7 mouse cellular contexts compared by ENCODE assay signal in the genomic region with DNA sequence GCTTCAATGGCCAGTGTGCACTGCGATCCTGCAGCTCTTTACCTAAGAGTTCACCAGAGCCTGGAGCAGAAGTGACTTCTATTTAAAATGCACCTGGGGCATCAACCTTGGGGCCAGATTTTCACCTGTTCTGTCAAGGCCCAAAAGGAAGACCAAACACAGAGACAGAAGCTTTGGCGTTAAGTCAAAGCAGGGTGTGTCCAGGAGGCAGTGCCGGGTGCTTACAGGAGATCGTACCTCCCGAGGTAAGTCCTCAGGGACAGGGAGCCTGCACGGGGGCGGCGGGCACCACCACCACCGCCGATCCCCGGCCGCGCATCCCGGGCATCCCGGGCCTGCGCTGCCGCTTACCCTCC. TPM values are rescaled to one million over a fixed set of nuclear protein-coding genes. Genes with fewer than 3 reads are reported as not detected.
DNase-seq lines count a peak whose midpoint lies in the region; ATAC-seq and TF ChIP-seq lines count a peak whose summit lies in the region.

No protein-coding gene starts in this region.

- peaks cover 14% of the 10 kb centered on the region for H3K4me1 ChIP-seq in liver, adult 2 months (ENCODE audit: control insufficient read depth, insufficient read depth, low read length)
- peaks cover 13% of the 10 kb centered on the region for H3K4me1 ChIP-seq in embryonic facial prominence, embryonic 12.5 days
- H3K4me1 ChIP-seq in hindbrain, postnatal 0 days (ENCODE audit: insufficient read depth, low read length): no peaks in the 10 kb centered on the region; the same call in none of the 2 replicates
- peaks cover 23% of the 10 kb centered on the region for H3K4me1 ChIP-seq in midbrain, embryonic 16.5 days (ENCODE audit: control insufficient read depth, insufficient read depth, low read length)

- no peaks in the 10 kb centered on the region for H3K27me3 ChIP-seq in liver, adult 2 months (ENCODE audit: control insufficient read depth, insufficient read depth, low read length)
- H3K27me3 ChIP-seq in embryonic facial prominence, embryonic 12.5 days: no peaks in the 10 kb centered on the region
- no peaks in the 10 kb centered on the region for H3K27me3 ChIP-seq in hindbrain, postnatal 0 days (ENCODE audit: insufficient read depth, low read length)
- H3K27me3 ChIP-seq in midbrain, embryonic 16.5 days (ENCODE audit: control insufficient read depth, insufficient read depth, low read depth, low read length): no peaks in the 10 kb centered on the region

- TF ChIP-seq CTCF in liver, adult 2 months (IDR thresholded peaks at IDR 0.05; ENCODE audit: low read depth, low read length): no peak
- no peak for TF ChIP-seq CTCF in hindbrain, postnatal 0 days (IDR thresholded peaks at IDR 0.05; ENCODE audit: low read depth)

- WGBS in liver, adult 2 months: 0% methylated on average over 16 of the region's 17 CpGs
- 2% methylated on average over 17 of the region's 17 CpGs for WGBS in embryonic facial prominence, embryonic 12.5 days
- WGBS in hindbrain, postnatal 0 days: under 1% methylated on average over 17 of the region's 17 CpGs
- 1% methylated on average over 15 of the region's 17 CpGs for WGBS in midbrain, embryonic 16.5 days

- H3K4me2 ChIP-seq in embryonic facial prominence, embryonic 12.5 days (replicated peaks): peak overlapping the region; percentile 79
- H3K4me2 ChIP-seq in hindbrain, postnatal 0 days (ENCODE audit: low read depth, low read length): peak overlapping the region; percentile 70
- peak overlapping the region; percentile 76 for H3K4me2 ChIP-seq in midbrain, embryonic 16.5 days (ENCODE audit: low read length)

- peak; percentile 19; the same call in 1 of the 2 replicates for ATAC-seq in embryonic facial prominence, embryonic 12.5 days (ENCODE audit: insufficient number of reproducible peaks, insufficient read depth, low FRiP score, low TSS enrichment)
- ATAC-seq in hindbrain, postnatal 0 days: no peak
- no peak; the same call in 1 of the 2 replicates for ATAC-seq in midbrain, embryonic 16.5 days
- no peak; the same call in 1 of the 2 replicates for ATAC-seq in megakaryocyte progenitor cell, adult 5-6 weeks (replicated peaks; ENCODE audit: poor library complexity)

- no peak for TF ChIP-seq POLR2A in liver, adult 2 months (IDR thresholded peaks at IDR 0.05; ENCODE audit: extremely low read depth, insufficient read depth, low read length)

- H3K36me3 ChIP-seq in liver, adult 2 months (ENCODE audit: control insufficient read depth, insufficient read depth, low read length): no peaks in the 10 kb centered on the region
- H3K36me3 ChIP-seq in embryonic facial prominence, embryonic 12.5 days: no peaks in the 10 kb centered on the region
- no peaks in the 10 kb centered on the region for H3K36me3 ChIP-seq in hindbrain, postnatal 0 days (ENCODE audit: insufficient read depth, low read length)
- no peaks in the 10 kb centered on the region for H3K36me3 ChIP-seq in midbrain, embryonic 16.5 days (ENCODE audit: control insufficient read depth, insufficient read depth, low read length)

- peak; percentile 62 for DNase-seq in liver, adult 2 months (ENCODE audit: extremely low read depth, low read depth, low spot score)
- DNase-seq in liver: no peak
- no peak for DNase-seq in hindbrain, postnatal 0 days (ENCODE audit: low spot score)
- DNase-seq in ovary, adult 18-20 months (ENCODE audit: low spot score): no peak

- H3K79me2 ChIP-seq in liver, adult 2 months (ENCODE audit: control insufficient read depth, insufficient read depth, low read length): peaks cover 15% of the 10 kb centered on the region; the same call in 1 of the 2 replicates

- no peaks in the 10 kb centered on the region for H3K9me3 ChIP-seq in embryonic facial prominence, embryonic 12.5 days
- H3K9me3 ChIP-seq in hindbrain, postnatal 0 days (ENCODE audit: low read length): no peaks in the 10 kb centered on the region
- H3K9me3 ChIP-seq in midbrain, embryonic 16.5 days (replicated peaks; ENCODE audit: control insufficient read depth, low read length, poor library complexity, severe bottlenecking): no peaks in the 10 kb centered on the region

- peak overlapping the region; percentile 79 for H3K4me3 ChIP-seq in liver, adult 2 months (ENCODE audit: insufficient read depth, low read depth, low read length)
- peak overlapping the region; percentile 80 for H3K4me3 ChIP-seq in embryonic facial prominence, embryonic 12.5 days
- H3K4me3 ChIP-seq in hindbrain, postnatal 0 days (ENCODE audit: low read length): peak overlapping the region; percentile 88
- peak overlapping the region; percentile 88 for H3K4me3 ChIP-seq in midbrain, embryonic 16.5 days (ENCODE audit: low read depth, low read length)

- peak overlapping the region; percentile 62 for H3K27ac ChIP-seq in liver, adult 2 months (replicated peaks; ENCODE audit: insufficient read depth, low read depth, low read length)
- peak overlapping the region; percentile 88 for H3K27ac ChIP-seq in embryonic facial prominence, embryonic 12.5 days
- H3K27ac ChIP-seq in hindbrain, postnatal 0 days: peak overlapping the region; percentile 92
- peak overlapping the region; percentile 92 for H3K27ac ChIP-seq in midbrain, embryonic 16.5 days (ENCODE audit: low read length)

- peak overlapping the region; percentile 85 for H3K9ac ChIP-seq in liver, adult 2 months (ENCODE audit: low read depth, low read length)
- H3K9ac ChIP-seq in embryonic facial prominence, embryonic 12.5 days: peak overlapping the region; percentile 84
- peak overlapping the region; percentile 92 for H3K9ac ChIP-seq in hindbrain, postnatal 0 days (replicated peaks; ENCODE audit: low read length)
- H3K9ac ChIP-seq in midbrain, embryonic 16.5 days (ENCODE audit: low read depth, low read length): peak overlapping the region; percentile 95

RNA-seq across cellular contexts. Expression of a gene that starts 0.5 kb away (rescaled TPM):
- total RNA-seq in liver, adult 2 months (2014; rRNA removed): 20.6 and 21.1 TPM in 2 replicates
- 10.0 and 21.4 TPM in 2 replicates for polyA plus RNA-seq in liver, adult 2 months (2012; rRNA removed)
- 72.2 and 73.9 TPM in 2 replicates for polyA plus RNA-seq in embryonic facial prominence, embryonic 12.5 days (2016; fragmentation: Nextera tagmentation; extraction: Ambion mirVana)
- total RNA-seq in hindbrain, postnatal 0 days (2014; rRNA removed): 77.8 and 84.5 TPM in 2 replicates
- polyA plus RNA-seq in hindbrain, postnatal 0 days (2015; fragmentation: Nextera tagmentation; extraction: Ambion mirVana): 65.4 and 69.7 TPM in 2 replicates
- polyA plus RNA-seq in midbrain, embryonic 16.5 days (2015; fragmentation: Nextera tagmentation; extraction: Ambion mirVana): 90.2 and 92.1 TPM in 2 replicates
- total RNA-seq in megakaryocyte progenitor cell, adult 5-6 weeks (2015): 60.0 and 69.6 TPM in 2 replicates
- 56.3 and 71.7 TPM in 2 replicates for total RNA-seq in megakaryocyte progenitor cell, adult 5-6 weeks (2017)

RNA-seq across cellular contexts. Expression of a gene that starts 47.2 kb away (rescaled TPM):
- total RNA-seq in liver, adult 2 months (2014; rRNA removed): 19.8 and 24.8 TPM in 2 replicates
- 8.4 and 12.5 TPM in 2 replicates for polyA plus RNA-seq in liver, adult 2 months (2012; rRNA removed)
- polyA plus RNA-seq in embryonic facial prominence, embryonic 12.5 days (2016; fragmentation: Nextera tagmentation; extraction: Ambion mirVana): 3.6 and 3.9 TPM in 2 replicates
- total RNA-seq in hindbrain, postnatal 0 days (2014; rRNA removed): 1.7 and 1.9 TPM in 2 replicates
- polyA plus RNA-seq in hindbrain, postnatal 0 days (2015; fragmentation: Nextera tagmentation; extraction: Ambion mirVana): 3.6 and 3.8 TPM in 2 replicates
- 3.1 and 3.8 TPM in 2 replicates for polyA plus RNA-seq in midbrain, embryonic 16.5 days (2015; fragmentation: Nextera tagmentation; extraction: Ambion mirVana)
- 56.4 and 60.7 TPM in 2 replicates for total RNA-seq in megakaryocyte progenitor cell, adult 5-6 weeks (2015)
- 53.6 and 57.0 TPM in 2 replicates for total RNA-seq in megakaryocyte progenitor cell, adult 5-6 weeks (2017)

RNA-seq across cellular contexts. Expression of a gene that starts 56.4 kb away (rescaled TPM):
- 1.9 and 2.1 TPM in 2 replicates for total RNA-seq in liver, adult 2 months (2014; rRNA removed)
- polyA plus RNA-seq in liver, adult 2 months (2012; rRNA removed): 0.21 and 0.39 TPM in 2 replicates
- polyA plus RNA-seq in embryonic facial prominence, embryonic 12.5 days (2016; fragmentation: Nextera tagmentation; extraction: Ambion mirVana): 1.6 and 2.7 TPM in 2 replicates
- 1.3 and 5.3 TPM in 2 replicates for total RNA-seq in hindbrain, postnatal 0 days (2014; rRNA removed)
- polyA plus RNA-seq in hindbrain, postnatal 0 days (2015; fragmentation: Nextera tagmentation; extraction: Ambion mirVana): 0.49 and 0.57 TPM in 2 replicates
- 0.38 and 0.73 TPM in 2 replicates for polyA plus RNA-seq in midbrain, embryonic 16.5 days (2015; fragmentation: Nextera tagmentation; extraction: Ambion mirVana)
- total RNA-seq in megakaryocyte progenitor cell, adult 5-6 weeks (2015): 7.1 and 10.3 TPM in 2 replicates
- total RNA-seq in megakaryocyte progenitor cell, adult 5-6 weeks (2017): 13.6 and 19.1 TPM in 2 replicates

RNA-seq across cellular contexts. Expression of a gene that starts 59.3 kb away (rescaled TPM):
- 3.2 and 3.3 TPM in 2 replicates for total RNA-seq in liver, adult 2 months (2014; rRNA removed)
- polyA plus RNA-seq in liver, adult 2 months (2012; rRNA removed): 1.1 and 1.2 TPM in 2 replicates
- 5.9 and 7.0 TPM in 2 replicates for polyA plus RNA-seq in embryonic facial prominence, embryonic 12.5 days (2016; fragmentation: Nextera tagmentation; extraction: Ambion mirVana)
- 4.5 and 6.1 TPM in 2 replicates for total RNA-seq in hindbrain, postnatal 0 days (2014; rRNA removed)
- 6.0 and 6.5 TPM in 2 replicates for polyA plus RNA-seq in hindbrain, postnatal 0 days (2015; fragmentation: Nextera tagmentation; extraction: Ambion mirVana)
- 6.8 and 8.5 TPM in 2 replicates for polyA plus RNA-seq in midbrain, embryonic 16.5 days (2015; fragmentation: Nextera tagmentation; extraction: Ambion mirVana)
- 34.4 and 38.7 TPM in 2 replicates for total RNA-seq in megakaryocyte progenitor cell, adult 5-6 weeks (2015)
- total RNA-seq in megakaryocyte progenitor cell, adult 5-6 weeks (2017): 21.0 and 27.7 TPM in 2 replicates
